Mouse (Mus musculus) Patski (cell line): ENCODE measurements around the gene Zfp646. TPM values are rescaled to one million over a fixed set of nuclear protein-coding genes. Genes with fewer than 3 reads are reported as not detected.

ENCODE experiments used
- ATAC-seq: fragments of 100-300 bp; one replicate; pipeline ENCODE4 v1.8.0; 2021
- CTCF ChIA-PET: fragments of 350-600 bp; sonication (Branson Sonifier 250); formaldehyde crosslinking; loops from one replicate; lab custom pipeline; 2022; ENCODE audit warnings: inconsistent platforms; lab: Charles Lee
- POLR2A ChIA-PET: fragments of 350-600 bp; sonication (Branson Sonifier 250); formaldehyde crosslinking; loops from one replicate; lab custom pipeline; 2022; ENCODE audit warnings: antibody characterized with exemption, inconsistent platforms; lab: Charles Lee
- DNase-seq: peaks from one replicate; pipeline ENCODE4 v3.0.0-alpha.2; 2011; ENCODE audit warnings: low read depth, low spot score
- H3K27me3 ChIP-seq: fragments of 371-371 bp; one replicate; pipeline ENCODE4 v1.5.1; 2021
- CTCF ChIP-seq: fragments of 100-300 bp; IDR thresholded peaks from one replicate; pipeline ENCODE4 v1.5.1; 2021
- in situ Hi-C: fragments of 300-500 bp; cut with MboI; formaldehyde crosslinking; loops from 3 replicates; pipeline ENCODE4 v1.11.1; 2018; ENCODE audit warnings: low pct_unique_long_range_greater_than_20kb, mixed read lengths
- polyA plus RNA-seq: library from polyadenylated mRNA; unstranded; gene quantifications from one replicate; pipeline ENCODE4 v1.2.3, GENCODE M21; 2021

The Zfp646 gene
- polyA plus RNA-seq, 1 experiment from 2014 or later, result 22.3 TPM

- no peak for TF ChIP-seq CTCF
- H3K27me3 ChIP-seq, result no peaks in the 10 kb centered on the region
- in situ Hi-C loops, result no loop called here
- no peak for ATAC-seq
- ChIA-PET CTCF (interaction anchor here (1.2 kb wide), 1 partner anchor 9 kb away, joined by 3 read pairs; no protein-coding TSS in a partner anchor), POLR2A (interaction anchor here (0.6 kb wide), 1 partner anchor 47 kb away, joined by 4 read pairs; no protein-coding TSS in a partner anchor)
- DNase-seq, result no peak
Measured at GRCm38 (mm10) chr7:127858258-127858657, 17.8 kb upstream of the Zfp646 start.

- ATAC-seq, result no peak
- CTCF ChIA-PET, result interaction anchor here (1.1 to 2.1 kb wide), 2 partner anchors 8 to 17 kb away, joined by 5 read pairs; no protein-coding TSS in a partner anchor
- POLR2A ChIA-PET, result interaction anchor here (1.3 kb wide), 1 partner anchor 10 kb away, joined by 4 read pairs; the partner anchor contains the start of genes Zfp646 and Zfp668
- no peaks in the 10 kb centered on the region for H3K27me3 ChIP-seq
- in situ Hi-C loops, result no loop called here
- no peak for DNase-seq
- TF ChIP-seq CTCF, result no peak
Measured at GRCm38 (mm10) chr7:127866434-127866833, 9.6 kb upstream of the Zfp646 start.

- no peak for TF ChIP-seq CTCF
- CTCF ChIA-PET, result interaction anchor here (0.8 kb wide), 1 partner anchor 9 kb away, joined by 3 read pairs; no protein-coding TSS in a partner anchor
- in situ Hi-C loops, result no loop called here
- DNase-seq (no peak), ATAC-seq (no peak)
- no peaks in the 10 kb centered on the region for H3K27me3 ChIP-seq
- POLR2A ChIA-PET, result interaction anchor here (0.5 kb wide), 1 partner anchor 479 kb away, joined by 4 read pairs; no protein-coding TSS in a partner anchor
Measured at GRCm38 (mm10) chr7:127867641-127868040, 8.4 kb upstream of the Zfp646 start.

GRCm38 (mm10) chr7:127869149-127869810, 6.7 kb upstream of the Zfp646 start:
- DNase-seq (no peak), ATAC-seq (no peak)
- POLR2A ChIA-PET, result no interaction called here
- in situ Hi-C loops, result no loop called here
- no peaks in the 10 kb centered on the region for H3K27me3 ChIP-seq
- CTCF ChIA-PET, result interaction anchor here (0.9 to 1.5 kb wide), 4 partner anchors 8 to 60 kb away, joined by 3 to 4 read pairs (median 4); partner anchors contain the start of genes Gm21974 and Vkorc1
- no peak for TF ChIP-seq CTCF

- no peak for TF ChIP-seq CTCF
- POLR2A ChIA-PET, result interaction anchor here (0.7 kb wide), 1 partner anchor 47 kb away, joined by 3 read pairs; no protein-coding TSS in a partner anchor
- in situ Hi-C loops, result no loop called here
- DNase-seq, result no peak
- CTCF ChIA-PET, result interaction anchor here (0.7 to 1.5 kb wide), 5 partner anchors 9 to 160 kb away, joined by 3 to 4 read pairs (median 3); partner anchors contain the start of genes Gm21974 and Vkorc1
- H3K27me3 ChIP-seq, result no peaks in the 10 kb centered on the region
- no peak for ATAC-seq
Measured at GRCm38 (mm10) chr7:127870136-127870821, 5.7 kb upstream of the Zfp646 start.

GRCm38 (mm10) chr7:127874812-127875626, 1.0 kb upstream of the Zfp646 start:
- no peak for ATAC-seq
- DNase-seq, result no peak
- POLR2A ChIA-PET, result interaction anchor here (0.6 to 1.5 kb wide), 5 partner anchors 34 to 100 kb away, joined by 3 to 6 read pairs (median 3); partner anchors contain the start of gene Kat8
- in situ Hi-C loops, result no loop called here
- TF ChIP-seq CTCF, result no peak
- CTCF ChIA-PET, result interaction anchor here (1.1 to 1.7 kb wide), 2 partner anchors 9 to 101 kb away, joined by 3 to 5 read pairs; no protein-coding TSS in a partner anchor
- no peaks in the 10 kb centered on the region for H3K27me3 ChIP-seq

GRCm38 (mm10) chr7:127875627-127876001, 407 bp upstream of the Zfp646 start:
- H3K27me3 ChIP-seq, result no peaks in the 10 kb centered on the region
- DNase-seq (peak; percentile 51), ATAC-seq (peak; percentile 86)
- TF ChIP-seq CTCF, result no peak
- CTCF ChIA-PET, result interaction anchor here (1.1 kb wide), 1 partner anchor 102 kb away, joined by 3 read pairs; no protein-coding TSS in a partner anchor
- POLR2A ChIA-PET, result interaction anchor here (0.6 to 1.0 kb wide), 2 partner anchors 91 to 100 kb away, joined by 3 to 5 read pairs; no protein-coding TSS in a partner anchor
- in situ Hi-C loops, result no loop called here

- in situ Hi-C loops, result no loop called here
- ChIA-PET POLR2A (interaction anchor here (0.5 to 1.4 kb wide), 6 partner anchors 10 to 101 kb away, joined by 3 to 5 read pairs (median 4); partner anchors contain the start of gene Kat8), CTCF (no interaction called here)
- no peak for TF ChIP-seq CTCF
- peak; percentile 81 for DNase-seq
- no peaks in the 10 kb centered on the region for H3K27me3 ChIP-seq
- peak; percentile 36 for ATAC-seq
Measured at GRCm38 (mm10) chr7:127876467-127877348, 687 bp downstream of the Zfp646 start, which contains the start of gene Zfp668. Zfp668 (minus strand) TSS chr7:127876828.

- ChIA-PET CTCF (no interaction called here), POLR2A (no interaction called here)
- no peak for TF ChIP-seq CTCF
- in situ Hi-C loops, result no loop called here
- ATAC-seq (no peak), DNase-seq (no peak)
- H3K27me3 ChIP-seq, result no peaks in the 10 kb centered on the region
Measured at GRCm38 (mm10) chr7:127879301-127879700, 3.3 kb downstream of the Zfp646 start.
